Mouse (Mus musculus): Measurements from ENCODE around the gene 1700049E17Rik2. TPM values are rescaled to one million over a fixed set of nuclear protein-coding genes. Genes with fewer than 3 reads are reported as not detected.

The 1700049E17Rik2 gene
- total RNA-seq (2023): not detected

DNA sequence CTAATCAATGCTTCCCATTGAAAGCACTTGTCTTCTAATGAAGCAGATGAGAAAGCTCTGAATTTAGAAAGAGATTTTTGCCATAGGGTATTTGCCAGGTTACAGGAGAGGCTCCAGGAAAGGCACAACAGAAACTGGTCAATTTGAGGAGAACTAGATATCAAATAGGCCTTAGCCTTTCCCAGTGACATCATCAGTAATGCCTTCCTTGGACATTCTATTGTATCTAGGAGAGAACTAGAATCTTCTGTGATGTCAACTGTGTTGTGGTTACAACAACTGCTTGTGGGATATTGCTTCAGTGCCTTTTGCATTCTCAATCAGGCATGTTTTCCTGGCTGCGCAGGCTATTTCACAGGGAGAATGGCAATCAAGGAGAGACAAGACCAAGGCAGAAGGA, at the start of gene 1700049E17Rik2:
Gene 1700049E17Rik2 (plus strand): TSS at position 301 of the 400 bp plus-strand sequence.

DNA sequence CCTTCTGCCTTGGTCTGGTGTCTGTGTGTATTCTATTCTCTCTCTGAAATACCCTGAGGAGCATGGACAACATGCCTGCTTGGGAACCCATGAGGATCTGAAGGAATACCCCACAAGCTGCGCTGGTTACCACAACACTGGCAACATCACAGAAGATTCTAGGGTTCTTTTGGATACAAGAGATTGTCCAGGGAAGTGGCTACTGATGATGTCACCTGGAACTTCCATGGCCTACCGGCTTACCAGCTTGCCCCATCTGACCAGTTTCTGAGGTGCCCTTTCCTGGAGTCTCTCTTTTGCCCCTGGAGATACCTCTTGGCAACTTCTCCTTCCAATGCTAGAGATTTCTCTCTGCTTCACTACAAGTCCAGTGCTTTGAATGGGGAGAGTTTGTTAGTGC, 17.5 kb upstream of the 1700049E17Rik2 start, which contains the start of gene Gm7970:
Gene Gm7970 (minus strand): TSS at position 101 of the 400 bp plus-strand sequence.

GRCm38 (mm10) chr14:41624512-41624911, 51.5 kb downstream of the 1700049E17Rik2 start, which contains the start of gene Gm3072:
Gene Gm3072 (minus strand): TSS chr14:41624612.

Other genes starting within 250 kb of the 1700049E17Rik2 start
- gene Gm5798, start 224.6 kb upstream of the 1700049E17Rik2 start, total RNA-seq (2023): not detected
- gene Gm7945, start 186.8 kb upstream of the 1700049E17Rik2 start, total RNA-seq (2023): not detected
- gene Gm6482, start 164.9 kb upstream of the 1700049E17Rik2 start, total RNA-seq (2023): not detected
- not detected for gene Gm7954, start 119.7 kb upstream of the 1700049E17Rik2 start, total RNA-seq (2023)
- not detected for gene Gm3486, start 83.7 kb upstream of the 1700049E17Rik2 start, total RNA-seq (2023)
- not detected for gene Gm7970, start 17.6 kb upstream of the 1700049E17Rik2 start, total RNA-seq (2023)
- not detected for gene Gm3072, start 51.4 kb downstream of the 1700049E17Rik2 start, total RNA-seq (2023)
- not detected for gene Gm3676, start 73.3 kb downstream of the 1700049E17Rik2 start, total RNA-seq (2023)
- not detected for gene Gm8068, start 128.7 kb downstream of the 1700049E17Rik2 start, total RNA-seq (2023)
- gene Gm7929, start 177.4 kb downstream of the 1700049E17Rik2 start, total RNA-seq (2023): not detected
- not detected for gene Gm47189, start 199.2 kb downstream of the 1700049E17Rik2 start, total RNA-seq (2023)

Measured in CD4-positive naive resting alpha-beta T cell, adult 57 days (primary cell).